Mouse (Mus musculus) limb, embryonic 10.5 days (tissue): Measurements from ENCODE around the gene Gm45717. TPM values are rescaled to one million over a fixed set of nuclear protein-coding genes. Genes with fewer than 3 reads are reported as not detected.

Source experiments
- DNase-seq: peaks from one replicate; pipeline ENCODE4 v3.0.0-alpha.2; 2017; ENCODE audit warnings: low spot score
- H3K27ac ChIP-seq: fragments of 300-500 bp; sonication (generic); 2 replicates; pipeline ENCODE4 v1.5.1; 2016; ENCODE audit warnings: mild to moderate bottlenecking
- H3K27me3 ChIP-seq: fragments of 300-500 bp; sonication (generic); 2 replicates; pipeline ENCODE4 v1.6.1; 2016; ENCODE audit warnings: low read depth, mild to moderate bottlenecking; ENCODE audit not compliant: poor library complexity, severe bottlenecking
- H3K36me3 ChIP-seq: fragments of 300-500 bp; sonication (generic); 2 replicates; pipeline ENCODE4 v1.6.1; 2016; ENCODE audit warnings: mild to moderate bottlenecking, moderate library complexity
- H3K4me1 ChIP-seq: fragments of 300-500 bp; sonication (generic); 2 replicates; pipeline ENCODE4 v1.6.1; 2016
- H3K4me3 ChIP-seq: fragments of 300-500 bp; sonication (generic); 2 replicates; pipeline ENCODE4 v1.5.1; 2016; ENCODE audit warnings: mild to moderate bottlenecking, moderate library complexity
- H3K9me3 ChIP-seq: fragments of 300-500 bp; sonication (generic); replicated peaks from 2 replicates; pipeline ENCODE4 v1.6.1; 2016; ENCODE audit warnings: mild to moderate bottlenecking
- WGBS: fragments of 180-500 bp; shearing (Covaris S2); methylation state at CpG from one replicate; pipeline ENCODE4 v1.1.7; 2016; 5-methylcytosine and 5-hydroxymethylcytosine counted together
- polyA plus RNA-seq: library from polyadenylated mRNA; unstranded; fragments of >200 nt; fragmentation: Nextera tagmentation; extraction: Ambion mirVana; gene quantifications from 2 replicates; pipeline ENCODE4 v1.2.1, GENCODE M21; 2016

Gene Gm45717
- polyA plus RNA-seq, 1 experiment from 2014 or later, result not detected

GRCm38 (mm10) chr7:140960026-140960425 is 4.3 kb upstream of the Gm45717 start:
- no peaks in the 10 kb centered on the region for H3K9me3 ChIP-seq
- no peak overlapping the region for H3K4me3 ChIP-seq
- DNase-seq, result no peak
- 80% methylated on average over 5 of the region's 5 CpGs for WGBS
- peaks cover 31% of the 10 kb centered on the region for H3K4me1 ChIP-seq
- no peaks in the 10 kb centered on the region for H3K36me3 ChIP-seq
- H3K27ac ChIP-seq, result no peak overlapping the region
- no peaks in the 10 kb centered on the region for H3K27me3 ChIP-seq

GRCm38 (mm10) chr7:140959181-140959901 is 3.6 kb upstream of the Gm45717 start:
- Histone ChIP-seq H3K36me3 (no peaks in the 10 kb centered on the region), H3K9me3 (no peaks in the 10 kb centered on the region), H3K27ac (peak overlapping the region; percentile 53; the same call in 1 of the 2 replicates), H3K4me1 (peaks cover 37% of the 10 kb centered on the region), H3K27me3 (no peaks in the 10 kb centered on the region), H3K4me3 (no peak overlapping the region)
- DNase-seq, result no peak
- WGBS, result 8% methylated on average over 9 of the region's 9 CpGs

- no peaks in the 10 kb centered on the region for H3K9me3 ChIP-seq
- peak overlapping the region; percentile 91 for H3K27ac ChIP-seq
- H3K4me1 ChIP-seq, result peaks cover 66% of the 10 kb centered on the region
- peak; percentile 34 for DNase-seq
- peak overlapping the region; percentile 69 for H3K4me3 ChIP-seq
- H3K27me3 ChIP-seq, result no peaks in the 10 kb centered on the region
- H3K36me3 ChIP-seq, result peaks cover 17% of the 10 kb centered on the region
- 36% methylated on average over 6 of the region's 6 CpGs for WGBS
Measured at GRCm38 (mm10) chr7:140956556-140956869, 776 bp upstream of the Gm45717 start.

- 1% methylated on average over 17 of the region's 17 CpGs for WGBS
- DNase-seq, result peak; percentile 54
- Histone ChIP-seq H3K36me3 (peaks cover 20% of the 10 kb centered on the region), H3K27me3 (no peaks in the 10 kb centered on the region), H3K27ac (peak overlapping the region; percentile 91), H3K9me3 (no peaks in the 10 kb centered on the region), H3K4me3 (peak overlapping the region; percentile 69), H3K4me1 (peaks cover 77% of the 10 kb centered on the region)
Measured at GRCm38 (mm10) chr7:140955342-140955741, 395 bp downstream of the Gm45717 start.

GRCm38 (mm10) chr7:140954733-140955071 is 1.0 kb downstream of the Gm45717 start:
- 7% methylated on average over 9 of the region's 9 CpGs for WGBS
- peak; percentile 61 for DNase-seq
- Histone ChIP-seq H3K27me3 (no peaks in the 10 kb centered on the region), H3K27ac (peak overlapping the region; percentile 91), H3K4me3 (peak overlapping the region; percentile 69), H3K9me3 (no peaks in the 10 kb centered on the region), H3K36me3 (peaks cover 27% of the 10 kb centered on the region), H3K4me1 (peaks cover 80% of the 10 kb centered on the region)

- WGBS, result 66% methylated on average over 15 of the region's 15 CpGs
- Histone ChIP-seq H3K4me3 (peak overlapping the region; percentile 69), H3K27me3 (no peaks in the 10 kb centered on the region), H3K4me1 (peaks cover 76% of the 10 kb centered on the region), H3K36me3 (peaks cover 33% of the 10 kb centered on the region), H3K27ac (peak overlapping the region; percentile 91; the same call in 1 of the 2 replicates), H3K9me3 (no peaks in the 10 kb centered on the region)
- no peak for DNase-seq
Measured at GRCm38 (mm10) chr7:140953800-140954732, 1.7 kb downstream of the Gm45717 start.

GRCm38 (mm10) chr7:140953133-140953532 is 2.6 kb downstream of the Gm45717 start:
- DNase-seq, result no peak
- Histone ChIP-seq H3K36me3 (peaks cover 42% of the 10 kb centered on the region), H3K27me3 (no peaks in the 10 kb centered on the region), H3K4me3 (no peak overlapping the region), H3K9me3 (no peaks in the 10 kb centered on the region), H3K4me1 (peaks cover 72% of the 10 kb centered on the region), H3K27ac (no peak overlapping the region)
- 87% methylated on average over 11 of the region's 11 CpGs for WGBS

- no peak for DNase-seq
- no peak overlapping the region for H3K27ac ChIP-seq
Measured at GRCm38 (mm10) chr7:140952441-140952840, 3.3 kb downstream of the Gm45717 start.

GRCm38 (mm10) chr7:140951765-140952164 is 4.0 kb downstream of the Gm45717 start:
- no peak overlapping the region for H3K4me3 ChIP-seq
- peaks cover 70% of the 10 kb centered on the region for H3K4me1 ChIP-seq
- DNase-seq, result no peak
- H3K27ac ChIP-seq, result 0 out of 2 replicates have a peak overlapping the region, but pooled peaks have one; percentile 67
- WGBS, result 72% methylated on average over 6 of the region's 6 CpGs
- no peaks in the 10 kb centered on the region for H3K27me3 ChIP-seq
- H3K36me3 ChIP-seq, result peaks cover 56% of the 10 kb centered on the region
- no peaks in the 10 kb centered on the region for H3K9me3 ChIP-seq

More at GRCm38 (mm10) chr7:140952441-140952840, 3.3 kb downstream of the Gm45717 start:
- Histone ChIP-seq H3K36me3 (peaks cover 49% of the 10 kb centered on the region), H3K9me3 (no peaks in the 10 kb centered on the region), H3K27me3 (no peaks in the 10 kb centered on the region), H3K4me1 (peaks cover 72% of the 10 kb centered on the region), H3K4me3 (no peak overlapping the region)
- 81% methylated on average over 7 of the region's 7 CpGs for WGBS

- peak overlapping the region; percentile 67 for H3K27ac ChIP-seq
- 30% methylated on average over 8 of the region's 8 CpGs for WGBS
- DNase-seq, result no peak
- H3K36me3 ChIP-seq, result peaks cover 63% of the 10 kb centered on the region
- no peaks in the 10 kb centered on the region for H3K9me3 ChIP-seq
- peaks cover 64% of the 10 kb centered on the region for H3K4me1 ChIP-seq
- H3K27me3 ChIP-seq, result no peaks in the 10 kb centered on the region
- H3K4me3 ChIP-seq, result 0 out of 2 replicates have a peak overlapping the region, but pooled peaks have one; percentile 0
Measured at GRCm38 (mm10) chr7:140951051-140951450, 4.7 kb downstream of the Gm45717 start.

GRCm38 (mm10) chr7:140949824-140950530 is 5.8 kb downstream of the Gm45717 start, which contains the start of gene Ifitm5:
TSS of gene Ifitm5 (minus strand) at chr7:140950291.
- Histone ChIP-seq H3K27ac (peak within 1 kb of the TSS; percentile 67), H3K36me3 (peaks cover 74% of the 10 kb centered on the region), H3K9me3 (no peaks in the 10 kb centered on the region), H3K27me3 (no peaks in the 10 kb centered on the region), H3K4me1 (peaks cover 58% of the 10 kb centered on the region), H3K4me3 (0 out of 2 replicates have a peak within 1 kb of the TSS, but pooled peaks have one; percentile 0)
- DNase-seq, result no peak
- WGBS, result 73% methylated on average over 16 of the region's 16 CpGs

GRCm38 (mm10) chr7:140949255-140949654 is 6.5 kb downstream of the Gm45717 start:
- H3K36me3 ChIP-seq, result peaks cover 77% of the 10 kb centered on the region
- H3K27ac ChIP-seq, result no peak overlapping the region
- H3K4me1 ChIP-seq, result peaks cover 52% of the 10 kb centered on the region
- 91% methylated on average over 6 of the region's 6 CpGs for WGBS
- H3K27me3 ChIP-seq, result no peaks in the 10 kb centered on the region
- H3K4me3 ChIP-seq, result no peak overlapping the region
- DNase-seq, result no peak
- no peaks in the 10 kb centered on the region for H3K9me3 ChIP-seq
